Mouse (Mus musculus): ENCODE measurements around the gene Il17ra.

Il17ra gene

DNA sequence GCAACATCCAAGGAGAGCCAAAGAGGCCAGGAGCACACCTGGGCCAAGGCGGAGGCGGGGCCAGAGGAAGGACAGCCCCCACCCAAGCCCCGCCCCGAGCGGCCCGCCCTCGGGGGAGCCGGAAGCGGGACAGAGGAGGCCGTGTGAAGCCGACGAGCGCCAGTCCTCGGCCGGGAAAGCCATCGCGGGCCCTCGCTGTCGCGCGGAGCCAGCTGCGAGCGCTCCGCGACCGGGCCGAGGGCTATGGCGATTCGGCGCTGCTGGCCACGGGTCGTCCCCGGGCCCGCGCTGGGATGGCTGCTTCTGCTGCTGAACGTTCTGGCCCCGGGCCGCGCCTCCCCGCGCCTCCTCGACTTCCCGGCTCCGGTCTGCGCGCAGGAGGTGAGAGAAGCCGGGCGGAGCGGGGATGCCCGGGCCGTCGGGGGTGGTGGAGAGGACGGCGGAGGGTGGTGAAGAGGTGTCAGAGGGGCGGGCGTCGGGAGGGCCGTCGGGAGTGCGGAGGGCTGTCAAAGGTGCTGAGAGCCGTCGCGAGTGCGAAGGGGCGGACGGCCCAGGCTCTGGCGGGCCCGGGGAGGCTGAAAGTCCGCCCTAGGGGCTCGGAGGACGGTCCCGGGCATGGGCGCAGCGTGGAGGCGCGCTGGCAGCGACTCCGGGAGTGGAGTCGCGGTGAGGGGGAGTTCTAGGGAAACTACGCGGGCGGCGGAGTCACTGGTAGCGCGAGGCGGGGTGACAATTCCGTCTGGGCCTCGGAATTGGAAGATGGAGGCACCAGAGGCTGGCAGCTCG lies at the start of gene Il17ra:
Il17ra (plus strand) TSS at position 162 of the 786 bp plus-strand sequence.
- peak; percentile 69 for DNase-seq (ENCODE audit: low spot score)

DNA sequence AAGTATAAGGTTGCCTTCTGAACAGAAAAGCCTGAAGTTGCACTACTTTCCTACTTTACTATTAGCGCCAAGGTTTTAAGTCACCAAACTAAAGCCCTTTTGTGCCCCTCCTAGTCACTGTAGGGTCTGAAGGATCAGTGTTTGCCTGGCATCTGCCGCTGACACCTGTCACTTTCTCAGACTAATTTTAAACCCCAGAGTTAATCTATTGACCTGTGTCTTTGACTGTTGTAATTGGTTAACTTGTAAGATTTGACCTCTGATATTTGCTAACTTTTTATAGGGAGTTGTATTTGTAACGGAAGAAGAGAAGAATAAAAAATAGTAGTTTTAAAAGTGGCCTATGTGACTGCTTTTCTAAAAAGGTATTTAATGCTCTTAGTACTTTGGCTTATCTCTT lies 24.9 kb upstream of the Il17ra start:
- no peak for DNase-seq (ENCODE audit: low spot score)

DNA sequence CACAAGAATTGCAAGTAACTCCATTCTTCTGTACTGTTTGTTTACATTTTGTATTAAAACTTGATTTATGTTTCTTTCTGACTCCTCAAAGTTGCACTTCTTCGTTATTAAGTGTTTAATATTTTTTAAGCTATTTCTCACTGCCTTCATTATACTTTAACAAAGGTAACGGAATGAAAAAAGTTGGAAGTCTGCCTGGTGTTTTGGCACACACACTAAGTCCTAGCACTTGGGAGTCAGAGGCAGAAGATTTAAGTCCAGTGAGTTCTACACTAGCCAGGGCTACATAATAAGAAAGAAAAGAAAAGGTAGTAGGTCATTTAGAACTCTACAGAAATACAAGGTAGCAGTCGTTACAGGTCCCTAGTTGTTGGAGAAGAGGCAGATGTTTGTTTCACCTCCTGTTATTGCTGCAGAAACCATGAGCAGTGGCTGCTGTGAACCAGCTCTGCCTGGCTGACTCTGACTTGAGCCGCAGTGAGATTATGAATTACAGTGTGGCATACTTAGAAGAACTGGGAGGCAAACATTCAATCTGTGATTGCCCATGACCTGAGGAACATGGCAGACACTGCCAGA lies 20.8 kb upstream of the Il17ra start:
- no peak for DNase-seq (ENCODE audit: low spot score)

DNA sequence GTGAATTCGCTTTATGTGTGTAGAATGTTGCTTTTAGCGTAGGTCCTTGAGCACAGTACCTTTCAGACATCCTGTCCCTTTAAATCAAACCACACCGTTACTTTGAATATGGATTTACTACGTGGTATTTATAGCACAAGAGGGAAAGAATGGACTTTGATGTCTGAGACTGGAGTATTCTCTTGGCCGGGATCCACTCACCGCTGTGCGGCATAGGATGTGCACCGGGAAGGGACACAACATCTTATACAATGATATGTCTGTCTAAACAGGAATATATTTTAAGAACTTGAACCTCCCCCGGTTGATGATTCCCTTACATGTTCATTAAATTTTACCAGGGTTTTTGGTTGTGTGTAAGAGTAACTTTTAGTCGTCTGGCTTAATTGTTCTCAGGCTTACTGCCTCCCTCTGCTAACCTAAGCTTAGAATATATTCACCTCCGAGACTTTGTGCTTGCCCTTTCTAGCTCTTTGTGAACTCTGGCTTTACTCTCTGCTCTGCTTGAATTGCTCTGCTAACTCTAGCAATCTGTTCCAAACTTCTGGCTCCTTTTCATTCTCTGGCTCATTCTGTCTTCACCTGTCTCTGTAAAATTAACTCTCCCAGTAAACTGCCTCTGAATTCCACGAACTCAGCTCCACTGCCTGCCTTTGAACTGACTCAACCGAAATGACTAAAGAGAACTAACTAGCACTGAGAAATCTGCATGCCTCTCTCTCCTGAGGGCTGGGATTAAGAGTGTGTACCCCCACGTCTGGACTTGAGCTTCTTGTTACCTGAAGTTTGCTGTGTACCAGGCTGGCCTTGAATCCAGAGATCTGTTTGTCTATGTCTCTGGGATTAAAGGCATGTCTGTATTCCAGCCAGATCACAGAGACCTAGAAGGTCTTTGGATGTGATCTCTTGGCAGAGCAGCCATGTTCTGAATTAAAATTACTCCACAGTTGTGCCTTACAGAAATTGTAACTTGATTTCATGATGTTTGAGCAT lies 19.4 kb upstream of the Il17ra start:
- DNase-seq (ENCODE audit: low spot score) = no peak

DNA sequence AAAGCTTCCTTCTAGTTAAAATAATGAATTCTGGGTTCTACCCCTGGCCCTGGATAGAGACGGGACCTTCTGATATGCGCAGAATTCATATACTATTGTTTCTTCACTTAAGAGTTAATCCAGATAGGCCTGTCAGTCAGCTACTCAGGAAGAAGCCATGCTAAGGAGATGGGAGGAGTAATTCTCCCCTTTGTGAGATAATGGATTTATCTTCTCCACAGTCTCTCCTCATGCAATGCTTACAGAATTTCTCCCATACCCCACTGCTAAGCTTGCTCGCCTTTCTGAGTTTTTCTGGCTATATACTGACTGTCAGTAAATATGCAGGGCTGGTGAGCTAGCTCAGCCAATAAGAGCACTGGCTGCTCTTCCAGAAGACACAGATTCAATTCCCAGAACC lies 12.8 kb upstream of the Il17ra start:
- no peak for DNase-seq (ENCODE audit: low spot score)

DNA sequence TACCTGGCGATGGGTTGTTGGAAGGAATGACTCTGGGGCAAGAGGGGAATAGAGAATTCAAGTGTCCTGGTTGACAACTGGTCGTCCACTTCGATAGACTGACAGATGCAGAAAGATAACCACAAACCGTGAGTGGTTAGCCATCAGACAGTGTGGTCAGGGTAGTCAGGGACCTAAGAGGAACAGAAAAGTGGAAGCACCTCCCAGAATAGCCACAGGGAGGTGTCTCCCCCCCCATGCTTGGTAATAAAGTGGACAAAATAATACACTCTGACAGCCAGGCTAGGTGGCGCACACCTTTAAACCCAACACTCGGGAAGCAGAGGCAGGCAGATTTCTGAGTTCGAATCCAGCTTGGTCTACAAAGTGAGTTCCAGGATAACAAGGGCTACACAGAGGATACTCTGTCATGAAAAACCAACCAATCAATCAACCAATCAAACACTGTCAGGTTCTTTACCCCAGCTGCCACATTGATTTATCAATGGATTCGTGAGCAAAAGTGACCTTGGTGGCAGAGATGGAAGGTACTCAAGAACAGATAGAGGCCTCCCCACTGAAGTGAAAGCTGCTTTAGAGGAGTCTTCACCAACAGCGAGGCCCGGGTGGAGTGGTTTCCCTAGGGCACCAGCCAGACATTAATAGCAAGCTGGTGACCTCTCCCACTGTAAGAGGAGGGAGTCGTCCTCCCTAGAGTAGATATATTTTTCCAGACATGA lies 10.5 kb upstream of the Il17ra start:
- DNase-seq (ENCODE audit: low spot score) = no peak

DNA sequence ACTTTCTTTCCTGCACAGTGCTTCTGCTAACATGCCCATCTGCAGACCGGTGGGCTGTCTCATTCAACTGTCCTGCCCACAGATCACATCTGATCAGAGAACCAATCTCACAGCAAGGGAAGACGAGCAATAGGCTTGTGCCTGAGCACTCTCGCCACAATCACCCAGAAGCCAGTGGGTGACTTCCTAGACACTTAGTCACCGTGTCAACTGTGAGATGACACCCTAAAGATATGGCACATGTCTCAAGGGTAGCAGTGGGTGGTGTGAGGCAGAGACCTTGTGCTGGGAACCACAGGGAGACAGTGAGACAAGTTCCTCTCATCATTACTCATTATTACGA lies 10.0 kb upstream of the Il17ra start:
- no peak for DNase-seq (ENCODE audit: low spot score)

DNA sequence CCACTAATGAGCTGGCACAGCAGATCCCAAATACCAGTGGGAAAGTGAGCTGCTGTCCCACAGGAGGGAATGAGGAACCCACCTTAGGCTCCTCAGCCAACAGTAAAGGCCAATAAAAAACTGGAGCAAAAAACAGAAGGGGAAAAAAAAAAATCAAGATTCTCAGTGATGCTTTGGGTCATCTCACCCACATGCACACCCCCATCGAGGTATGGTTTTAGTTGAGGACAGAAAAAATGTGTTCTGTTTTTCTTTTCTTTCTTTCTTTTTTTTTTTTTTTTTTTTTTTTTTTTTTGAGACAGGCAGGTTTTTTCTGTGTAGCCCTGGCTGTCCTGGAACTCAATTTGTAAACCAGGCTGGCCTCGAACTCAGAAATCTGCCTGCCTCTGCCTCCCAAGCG lies 9.5 kb upstream of the Il17ra start:
- no peak for DNase-seq (ENCODE audit: low spot score)

DNA sequence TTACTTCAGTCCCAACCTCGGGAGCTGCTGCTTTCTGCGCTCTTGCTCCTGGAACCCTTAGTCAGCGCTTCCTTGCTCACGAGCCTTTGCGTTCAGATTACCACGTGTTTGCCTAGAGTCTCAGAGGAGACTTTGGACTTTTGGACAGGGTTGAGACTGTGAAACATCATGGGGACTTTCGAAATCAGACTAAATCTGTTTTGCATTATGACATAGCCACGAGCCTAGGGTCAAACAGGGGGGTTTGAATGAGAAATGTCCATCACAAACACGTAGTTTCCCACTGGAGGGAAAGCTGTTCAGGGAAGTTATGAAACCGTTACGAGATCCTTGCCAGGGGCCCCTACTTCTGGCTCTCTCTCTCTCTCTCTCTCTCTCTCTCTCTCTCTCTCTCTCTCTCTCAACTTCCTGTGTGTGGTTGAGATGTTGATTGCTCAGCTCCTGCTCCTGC lies 8.4 kb upstream of the Il17ra start:
- no peak for DNase-seq (ENCODE audit: low spot score)

DNA sequence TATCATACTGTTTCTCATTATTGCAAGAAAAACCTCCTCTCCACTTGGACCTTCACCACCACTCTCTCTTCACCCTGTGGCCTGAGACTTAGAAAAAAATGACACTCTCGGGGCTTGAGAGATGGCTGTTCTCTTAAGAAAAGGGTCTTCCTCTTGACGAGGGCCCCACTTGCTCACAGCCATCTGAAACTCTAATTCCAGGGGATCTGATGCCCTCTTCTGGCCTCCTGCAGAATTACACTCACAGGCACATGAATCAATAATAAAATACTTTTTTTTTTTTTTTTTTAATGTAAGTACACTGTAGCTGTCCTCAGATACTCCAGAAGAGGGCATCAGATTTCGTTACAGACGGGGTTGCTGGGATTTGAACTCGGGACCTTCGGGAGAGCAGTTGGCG lies 6.0 kb upstream of the Il17ra start:
- DNase-seq (ENCODE audit: low spot score) = no peak

DNA sequence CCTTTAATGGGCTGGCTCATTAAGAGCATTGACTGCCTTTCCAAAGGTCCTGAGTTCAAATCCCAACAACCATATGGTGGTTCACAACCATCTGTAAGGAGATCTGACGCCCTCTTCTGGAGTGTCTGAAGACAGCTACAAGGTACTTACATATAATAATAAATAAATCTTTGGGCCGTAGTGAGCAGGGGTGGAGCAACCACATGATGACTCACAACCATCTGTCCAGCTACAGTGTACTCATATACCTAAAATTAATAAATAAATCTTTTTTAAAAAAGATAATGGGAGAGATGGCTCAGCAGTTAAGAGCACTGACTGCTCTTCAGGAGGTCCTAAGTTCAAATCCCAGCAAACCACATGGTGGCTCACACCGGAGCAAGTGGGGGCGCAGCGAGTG lies 5.3 kb upstream of the Il17ra start:
- DNase-seq (ENCODE audit: low spot score) = no peak

DNA sequence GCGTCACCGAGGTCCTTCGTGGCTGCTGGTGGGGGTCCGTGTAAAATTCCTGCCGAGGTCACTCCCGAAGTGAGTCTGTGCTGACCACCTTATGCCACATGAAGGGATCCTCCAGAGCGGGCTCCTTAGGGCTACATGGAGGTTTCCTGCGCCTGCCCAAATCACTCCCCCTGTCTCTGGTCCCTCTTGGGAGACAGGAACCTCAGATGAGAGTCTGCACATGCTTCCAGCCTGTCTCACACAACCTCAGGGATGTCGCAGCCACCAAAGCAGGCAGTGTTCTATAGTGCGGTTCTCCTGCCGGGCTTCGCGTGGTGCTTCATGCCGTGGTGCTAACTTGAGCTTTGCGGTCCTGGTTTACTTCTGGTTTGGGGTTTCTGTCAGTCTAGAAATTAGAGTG lies 1.8 kb upstream of the Il17ra start:
- no peak for DNase-seq (ENCODE audit: low spot score)

DNA sequence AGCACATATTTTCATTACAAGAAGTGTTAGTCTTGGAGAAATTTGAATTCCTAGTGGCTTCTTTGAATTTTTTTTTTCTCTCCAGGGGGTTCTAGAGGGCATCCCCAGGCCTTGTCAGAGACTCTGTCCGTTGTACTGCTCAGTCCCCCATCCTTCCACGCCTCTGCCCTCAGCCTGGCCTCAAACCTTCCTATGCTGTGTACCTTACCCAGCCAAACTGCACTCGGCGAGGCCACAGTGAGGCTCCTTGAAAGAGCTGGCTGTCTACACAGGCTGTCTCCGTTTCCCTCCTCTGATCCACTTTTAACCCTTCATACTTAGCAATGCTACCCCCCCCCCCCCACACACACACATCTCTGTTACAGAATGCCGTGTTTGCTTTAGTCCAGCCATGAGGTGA lies 796 bp upstream of the Il17ra start:
- no peak for DNase-seq (ENCODE audit: low spot score)

DNA sequence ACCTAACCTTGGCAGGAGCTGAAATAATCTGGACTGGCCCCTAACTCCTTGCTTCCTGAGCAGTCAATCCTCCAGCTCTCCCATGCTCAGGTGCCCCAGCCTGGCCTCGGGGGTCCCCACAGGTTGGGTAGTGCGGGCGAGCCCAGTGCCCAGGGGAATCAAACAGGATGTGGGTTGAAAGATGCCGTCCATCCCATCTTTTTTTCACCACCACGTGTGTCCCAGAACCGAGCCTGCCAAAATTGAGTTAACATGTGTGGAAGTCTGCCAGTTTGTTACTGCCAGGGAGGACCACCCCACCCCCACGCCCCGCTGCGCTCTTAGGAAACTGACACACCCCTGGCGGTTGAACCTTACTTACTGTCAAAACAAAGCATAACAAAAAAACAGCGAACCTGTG lies 837 bp downstream of the Il17ra start:
- DNase-seq (ENCODE audit: low spot score) = no peak

DNA sequence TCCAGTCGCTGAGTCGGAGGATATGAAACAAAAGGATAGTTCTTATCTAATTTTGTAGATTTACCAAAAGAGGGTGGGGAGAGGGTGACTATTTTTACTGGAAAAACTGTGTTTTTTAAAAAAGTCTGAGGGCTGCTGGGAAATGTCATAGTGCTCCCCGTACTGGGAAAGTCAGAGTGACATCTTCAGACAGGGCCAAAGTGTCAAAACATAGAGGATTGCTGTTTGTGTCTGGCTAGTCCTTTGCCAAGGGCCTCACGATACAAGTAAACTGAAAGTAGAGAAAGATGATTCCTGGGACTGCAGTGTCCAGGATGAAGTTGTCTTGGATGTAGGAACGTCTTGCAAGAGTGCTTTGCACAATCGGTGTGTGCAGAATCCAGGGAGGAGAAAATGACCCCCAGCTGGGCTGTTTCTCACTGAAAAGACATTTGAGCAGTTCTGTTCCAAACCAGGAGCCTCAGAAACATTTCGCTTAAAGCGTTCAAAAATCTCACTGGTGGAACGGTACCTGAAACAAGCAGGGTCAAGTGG lies 1.4 kb downstream of the Il17ra start:
- DNase-seq (ENCODE audit: low spot score) = no peak

DNA sequence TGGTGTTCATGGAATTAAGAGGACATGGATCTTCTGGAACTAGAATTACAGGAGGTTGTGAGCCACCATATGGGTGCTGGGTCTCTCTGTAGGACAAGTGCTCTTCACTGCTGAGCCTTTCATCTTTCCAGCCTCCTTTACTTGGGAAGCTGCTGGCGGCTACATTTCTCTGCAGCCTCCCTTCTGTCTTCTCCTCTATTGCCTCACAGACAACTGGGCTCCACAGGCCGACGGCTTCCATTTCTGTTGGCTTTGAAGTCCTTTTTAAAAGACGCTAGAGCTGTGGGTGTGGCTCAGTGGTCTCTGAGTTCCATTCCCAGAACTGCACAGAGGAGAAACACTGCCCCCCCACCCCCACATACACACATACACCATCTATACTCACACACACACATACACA lies 2.3 kb downstream of the Il17ra start:
- DNase-seq (ENCODE audit: low spot score) = no peak

DNA sequence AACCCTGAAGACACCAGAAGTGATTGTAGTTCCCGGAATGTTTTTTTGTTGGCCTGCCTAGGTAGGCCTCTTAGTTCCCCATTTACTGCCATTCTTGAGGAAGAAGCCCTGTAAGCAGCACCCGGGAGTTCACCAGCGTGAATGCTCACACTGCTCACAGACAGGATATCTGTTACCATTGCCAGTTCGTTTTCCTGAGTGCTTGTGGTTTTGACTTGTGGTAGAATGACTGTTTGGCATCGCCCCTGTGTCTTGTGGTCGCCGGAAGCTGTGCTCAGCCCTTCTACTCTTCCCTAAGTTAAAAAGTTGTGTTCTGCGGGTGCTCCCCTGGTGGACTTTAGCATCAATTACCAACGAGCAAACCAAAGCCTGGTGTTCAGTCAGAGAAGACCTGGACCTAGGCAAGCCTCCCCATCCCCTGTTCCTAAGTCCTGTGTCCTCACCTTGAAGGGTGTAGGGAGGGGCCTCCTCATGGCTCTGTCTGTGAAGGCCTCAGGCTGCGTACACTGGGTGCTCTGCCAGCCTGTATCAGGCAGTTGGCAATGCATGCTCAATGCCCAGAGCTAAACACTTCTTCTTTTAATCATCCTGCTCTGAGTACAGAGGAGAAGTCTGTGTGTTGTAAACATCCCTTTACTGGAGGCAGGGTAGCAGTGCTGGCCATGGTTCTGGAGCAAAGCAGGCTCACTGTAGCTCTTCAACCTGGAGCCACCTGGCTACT lies 3.7 kb downstream of the Il17ra start:
- DNase-seq (ENCODE audit: low spot score) = no peak

DNA sequence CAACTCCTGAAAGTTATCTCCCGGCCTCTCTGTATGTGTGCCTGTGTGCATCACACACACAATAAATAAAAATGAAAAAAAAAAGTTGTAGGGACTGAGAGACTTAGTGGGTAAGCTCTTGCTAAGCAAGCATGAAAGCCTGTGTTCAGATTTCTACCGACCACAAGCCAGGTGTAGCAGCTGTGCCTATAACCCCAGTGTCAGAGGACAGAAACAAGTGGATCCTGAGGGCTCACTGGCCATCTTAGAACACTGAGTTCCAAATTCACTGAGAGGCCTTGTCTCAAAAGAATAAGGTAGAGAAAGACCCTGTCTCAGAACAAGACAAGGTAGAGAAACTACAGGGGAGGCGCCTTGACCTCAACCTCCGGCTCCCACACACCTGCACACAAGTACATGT lies 5.2 kb downstream of the Il17ra start:
- no peak for DNase-seq (ENCODE audit: low spot score)

DNA sequence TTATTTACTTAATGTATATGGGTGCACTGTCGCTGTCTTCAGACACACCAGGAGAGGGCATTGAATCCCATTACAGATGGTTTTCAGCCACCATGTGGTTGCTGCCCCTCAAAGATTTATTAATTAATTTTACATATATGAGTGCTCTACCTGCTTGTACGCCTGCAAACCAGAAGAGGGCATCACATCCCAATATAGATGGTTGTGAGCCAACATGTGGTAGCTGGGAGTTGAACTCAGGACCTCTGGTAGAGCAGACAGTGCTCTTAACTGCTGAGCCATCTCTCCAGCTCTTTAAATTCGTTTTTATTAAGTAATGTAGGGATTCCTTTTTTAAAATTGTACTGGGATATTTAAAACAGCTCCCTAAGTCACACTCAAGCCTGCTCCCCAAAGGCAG lies 6.2 kb downstream of the Il17ra start:
- no peak for DNase-seq (ENCODE audit: low spot score)

DNA sequence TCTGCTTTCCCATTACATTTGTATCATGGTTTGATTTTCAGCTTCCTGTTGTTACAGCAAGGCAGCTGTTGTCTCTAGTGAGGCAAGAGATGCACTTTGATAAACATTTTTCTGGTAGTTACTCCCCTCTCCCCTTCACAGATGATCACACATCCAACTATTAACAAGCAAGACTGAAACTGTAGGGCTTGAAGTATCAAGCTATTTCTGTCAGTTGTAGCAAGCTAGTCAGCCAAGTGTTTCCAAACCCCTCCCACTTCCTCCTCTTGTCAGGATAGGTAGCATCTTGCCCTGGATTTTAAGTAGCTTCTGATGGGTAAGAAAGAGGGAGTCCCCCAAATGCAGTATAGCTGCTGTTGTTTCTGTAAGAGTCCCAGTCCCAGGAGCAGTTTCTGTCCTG lies 6.7 kb downstream of the Il17ra start:
- no peak for DNase-seq (ENCODE audit: low spot score)

DNA sequence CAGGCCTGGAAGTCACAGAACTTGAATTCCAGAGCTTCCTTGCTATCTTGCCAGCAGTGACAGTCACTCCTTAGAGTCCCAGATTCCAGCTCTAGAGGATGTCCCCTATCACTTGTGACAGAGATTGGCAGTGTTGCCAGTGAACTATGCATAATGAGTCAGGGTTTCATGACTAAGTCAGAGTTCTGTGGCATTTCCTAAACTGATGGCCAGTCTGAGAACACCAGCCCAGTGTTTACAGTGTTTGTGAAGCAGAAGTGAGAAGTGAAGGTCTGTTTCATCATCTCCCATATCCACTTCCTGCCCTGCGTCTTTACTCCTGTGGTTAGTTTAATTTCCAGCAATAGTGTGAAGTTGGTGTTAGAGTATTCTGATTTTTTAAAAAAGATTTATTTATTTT lies 7.6 kb downstream of the Il17ra start:
- no peak for DNase-seq (ENCODE audit: low spot score)
